Mouse (Mus musculus): ENCODE results near the gene Nckap5. TPM values are rescaled to one million over a fixed set of nuclear protein-coding genes. Genes with fewer than 3 reads are reported as not detected.

Gene Nckap5
- 7.0 and 7.1 TPM in 2 replicates for polyA plus RNA-seq (2015; fragmentation: Nextera tagmentation; extraction: Ambion mirVana)

DNA sequence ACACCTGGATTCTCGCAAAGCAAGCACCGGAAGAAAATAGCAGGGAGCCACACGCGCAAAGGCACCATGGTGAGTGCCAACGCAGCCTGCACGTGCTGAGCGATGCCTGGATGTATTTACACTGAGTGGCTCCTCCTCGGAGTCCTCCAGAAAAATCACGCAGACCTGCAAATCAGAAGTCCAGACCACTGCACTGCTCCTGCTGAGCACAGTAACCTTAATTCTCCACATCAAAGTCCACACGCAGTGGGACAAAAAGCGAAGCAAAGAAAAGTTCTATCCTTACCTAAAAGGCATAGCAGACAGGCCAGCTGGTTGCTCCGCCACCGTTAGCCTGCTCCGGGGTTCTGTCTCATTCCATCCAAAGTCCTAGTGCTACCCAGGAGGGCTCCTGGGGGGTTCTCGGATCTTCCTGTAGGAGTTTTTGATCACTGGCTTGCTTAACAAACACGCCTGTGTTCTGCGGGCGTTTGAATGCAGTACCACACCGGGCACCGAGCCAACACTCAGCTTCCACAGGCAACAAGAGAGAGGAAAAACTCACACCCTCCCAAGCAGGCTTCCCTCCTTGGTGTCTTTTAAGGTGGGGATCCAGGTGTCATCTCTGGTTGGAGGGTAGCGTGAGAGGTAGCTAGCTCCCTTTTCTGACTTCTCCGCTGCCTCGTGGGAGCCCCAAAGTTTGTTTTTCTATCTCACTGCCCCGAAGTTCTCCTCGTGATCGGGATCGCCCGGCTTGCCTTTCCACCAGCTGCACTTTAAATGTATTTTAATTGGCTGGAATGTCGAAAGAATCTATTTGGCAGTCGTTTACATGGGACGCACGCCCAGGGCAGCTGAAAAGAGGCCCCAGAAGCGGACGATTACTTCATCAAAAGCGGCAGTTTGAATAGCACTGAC, at the start of gene Nckap5:
TSS of gene Nckap5 (minus strand) at position 769 of the 897 bp plus-strand sequence.

GRCm38 (mm10) chr1:125912601-125913600, 917.7 kb downstream of the Nckap5 start, which contains the start of gene Lypd1:
Lypd1 (minus strand) TSS chr1:125913101.

